Mouse (Mus musculus): Measurements from ENCODE around the gene Sdr42e1.

Gene Sdr42e1

GRCm38 (mm10) chr8:117673430-117673830, at the start of gene Sdr42e1:
TSS of gene Sdr42e1 (minus strand) at chr8:117673689.
- no peak for DNase-seq

DNA sequence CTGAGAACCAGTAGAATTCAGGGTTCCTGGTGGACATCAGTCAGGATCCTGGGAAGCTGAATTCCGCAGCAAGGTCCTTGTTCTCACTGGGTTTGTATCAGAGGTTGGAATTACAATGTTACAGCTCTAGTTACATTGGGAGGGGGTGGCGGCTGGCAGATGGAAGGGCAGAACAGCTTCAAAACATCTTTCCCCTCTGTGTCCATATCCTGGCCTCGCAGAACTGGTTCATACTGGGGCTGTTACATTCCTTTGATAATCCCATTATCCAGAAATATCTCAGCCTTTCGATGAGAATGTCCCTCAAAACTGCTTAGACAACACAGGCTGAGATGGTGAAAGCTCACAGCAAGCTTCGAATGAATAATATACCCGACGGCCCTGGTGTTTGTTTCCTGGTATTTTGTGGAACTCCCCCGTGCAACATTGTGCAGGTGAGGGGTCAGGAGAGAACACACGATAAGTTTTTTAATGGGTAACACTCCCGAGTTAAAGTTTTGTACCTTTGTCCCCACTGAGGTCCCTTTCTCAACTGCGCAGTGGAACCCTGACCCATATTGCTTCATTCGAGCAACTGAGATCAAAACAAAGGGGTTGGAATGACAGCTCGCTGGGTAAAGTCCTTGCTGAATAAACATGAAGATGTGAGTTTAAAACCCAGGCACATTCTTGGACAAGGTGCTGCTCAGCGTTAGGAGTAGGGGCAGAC, 44.8 kb upstream of the Sdr42e1 start:
- DNase-seq = no peak

- DNase-seq = no peak
These were observed 42.4 kb upstream of the Sdr42e1 start for GRCm38 (mm10) chr8:117715896-117716295.

- DNase-seq = no peak
These were observed 41.1 kb upstream of the Sdr42e1 start for GRCm38 (mm10) chr8:117714604-117715003.

- DNase-seq = no peak
These were observed 38.7 kb upstream of the Sdr42e1 start for GRCm38 (mm10) chr8:117712226-117712625.

DNA sequence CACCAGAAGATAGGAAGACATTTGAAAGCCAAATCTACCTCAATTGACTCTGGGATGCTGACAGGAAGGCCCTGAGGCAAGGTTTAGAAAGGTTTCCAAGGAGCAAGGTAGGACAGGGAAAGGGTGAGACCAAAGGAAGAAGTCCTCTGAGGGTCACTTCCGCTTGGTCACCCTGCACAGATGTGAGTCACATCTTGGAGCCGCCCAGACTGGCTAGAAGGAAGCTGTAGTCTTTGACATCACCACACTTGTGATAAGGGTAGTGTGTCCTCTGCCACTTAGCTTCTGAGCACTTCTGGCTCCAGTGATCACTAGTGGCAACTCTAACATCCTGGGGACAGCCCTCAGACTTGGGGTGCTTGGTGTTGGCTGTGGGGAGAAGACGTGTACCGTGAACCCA, 32.7 kb upstream of the Sdr42e1 start:
- no peak for DNase-seq

GRCm38 (mm10) chr8:117702701-117703100, 29.2 kb upstream of the Sdr42e1 start:
- DNase-seq = no peak

- no peak for DNase-seq
These were observed 28.4 kb upstream of the Sdr42e1 start, which contains the start of gene Hsd17b2 for GRCm38 (mm10) chr8:117701859-117702258. TSS of gene Hsd17b2 (plus strand) at chr8:117701904.

GRCm38 (mm10) chr8:117701246-117701645, 27.8 kb upstream of the Sdr42e1 start:
- no peak for DNase-seq

DNA sequence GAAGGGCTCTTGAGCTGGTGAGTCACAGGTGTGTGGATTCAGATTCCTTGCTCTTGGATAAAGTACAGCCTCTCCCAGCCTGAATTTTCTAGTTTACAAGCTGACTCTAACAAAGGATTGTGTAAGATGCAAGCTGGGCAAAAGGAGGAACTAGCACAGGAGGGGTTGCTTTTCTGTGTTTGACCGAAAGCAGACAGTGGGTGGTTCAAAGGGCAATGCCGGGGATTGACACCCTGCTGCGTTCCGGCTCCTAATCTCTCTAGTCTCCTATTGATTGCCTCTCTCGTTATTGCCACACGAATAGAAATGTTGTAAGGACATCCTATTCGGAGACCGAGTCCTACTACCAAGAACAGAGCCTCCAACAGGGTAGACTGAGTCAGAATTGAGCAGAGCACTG, 27.2 kb upstream of the Sdr42e1 start:
- no peak for DNase-seq

- peak; percentile 5 for DNase-seq
These were observed 23.8 kb upstream of the Sdr42e1 start for GRCm38 (mm10) chr8:117697248-117697647.

- DNase-seq = no peak
These were observed 22.1 kb upstream of the Sdr42e1 start for GRCm38 (mm10) chr8:117695636-117696035.

- DNase-seq = no peak
These were observed 18.6 kb upstream of the Sdr42e1 start for GRCm38 (mm10) chr8:117692131-117692530.

GRCm38 (mm10) chr8:117687890-117688289, 14.4 kb upstream of the Sdr42e1 start:
- DNase-seq = no peak

GRCm38 (mm10) chr8:117684504-117684903, 11.0 kb upstream of the Sdr42e1 start:
- no peak for DNase-seq

DNA sequence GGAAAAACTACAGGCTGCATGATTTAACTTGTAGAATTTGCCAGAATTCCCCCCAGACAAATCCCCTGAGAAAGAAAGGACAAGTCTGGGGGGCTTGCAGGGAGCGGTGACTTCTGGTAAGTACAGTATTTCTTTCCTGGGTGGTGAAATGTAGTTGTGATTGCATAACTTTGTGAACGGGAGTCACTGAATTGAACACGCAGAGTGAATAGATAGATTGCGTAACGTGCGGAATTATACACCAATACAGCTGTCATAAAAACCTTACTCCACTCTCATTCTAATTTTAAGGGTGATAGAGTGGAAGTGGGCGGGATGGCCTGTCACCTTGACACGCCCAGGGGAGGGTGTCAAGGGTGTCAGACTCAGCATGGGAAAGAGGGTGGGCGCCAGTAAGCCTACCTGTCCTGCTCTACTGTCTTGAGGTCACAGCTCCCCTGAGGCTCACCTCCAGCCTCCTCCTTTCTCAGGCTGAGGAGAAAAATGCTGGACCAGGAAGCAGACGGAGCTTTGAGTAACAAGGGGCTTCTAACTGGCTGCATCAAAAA, 10.5 kb upstream of the Sdr42e1 start:
- no peak for DNase-seq

GRCm38 (mm10) chr8:117678650-117679049, 5.2 kb upstream of the Sdr42e1 start:
- no peak for DNase-seq

- no peak for DNase-seq
These were observed 3.5 kb upstream of the Sdr42e1 start for GRCm38 (mm10) chr8:117677011-117677410.

GRCm38 (mm10) chr8:117676460-117676859, 3.0 kb upstream of the Sdr42e1 start:
- no peak for DNase-seq

GRCm38 (mm10) chr8:117675171-117675570, 1.7 kb upstream of the Sdr42e1 start:
- no peak for DNase-seq

DNA sequence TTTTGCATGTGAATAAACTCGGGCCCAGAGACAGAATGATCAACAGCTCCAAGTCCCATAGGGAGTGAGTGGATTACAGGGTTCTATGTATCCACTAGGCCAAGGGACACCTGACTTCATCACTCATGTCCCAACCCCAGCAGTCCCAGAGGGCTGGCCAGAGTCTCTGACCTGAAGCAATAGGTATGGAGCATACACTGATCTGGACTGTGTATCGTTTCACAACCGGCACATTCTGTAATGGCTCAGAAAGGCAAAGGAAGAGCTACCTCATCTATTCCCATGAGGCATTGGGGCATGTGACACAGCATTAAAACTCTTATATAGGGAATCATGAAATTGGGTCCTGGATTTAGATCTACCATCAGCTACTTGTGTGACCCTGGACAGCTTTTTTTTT, 931 bp downstream of the Sdr42e1 start:
- no peak for DNase-seq

GRCm38 (mm10) chr8:117670461-117670860, 3.0 kb downstream of the Sdr42e1 start:
- no peak for DNase-seq

DNA sequence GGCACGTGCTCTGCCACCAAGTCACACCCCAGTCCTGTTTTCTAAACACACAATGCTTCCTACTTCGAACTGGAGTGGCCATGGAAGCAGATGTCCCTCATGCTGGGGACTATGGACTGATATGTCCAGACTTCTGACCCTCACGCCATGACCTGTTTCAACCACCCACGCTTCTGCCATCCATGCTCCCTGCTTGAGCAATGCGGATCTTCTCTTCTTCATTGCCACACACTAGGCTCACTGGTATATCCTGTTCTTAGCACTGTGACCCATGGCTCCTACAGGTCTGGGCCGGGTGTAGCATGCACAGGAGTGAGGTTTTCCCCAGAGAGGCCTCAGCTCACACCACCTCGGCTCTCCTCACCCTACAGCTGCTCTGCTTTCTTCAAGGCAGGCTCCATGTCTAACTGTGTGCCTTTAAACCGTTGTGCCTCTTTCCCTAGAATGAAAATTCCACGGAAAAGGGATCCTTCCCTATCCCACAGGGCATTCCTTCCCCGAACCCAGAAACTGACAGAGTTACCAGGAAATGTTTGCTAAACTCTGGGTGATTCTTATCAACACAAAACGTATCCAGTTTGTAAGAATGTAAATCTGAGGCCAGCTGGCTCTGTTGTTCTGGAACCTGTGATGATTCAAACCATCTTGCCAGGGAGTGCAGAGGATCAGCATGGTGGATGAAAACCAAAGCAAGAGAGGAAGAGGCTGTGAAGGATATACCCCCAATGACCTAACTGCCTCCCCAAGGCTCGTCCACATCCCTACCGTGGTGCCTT, 6.0 kb downstream of the Sdr42e1 start:
- no peak for DNase-seq

All from cerebellum, adult 8-10 months (tissue).